Mouse (Mus musculus) cerebellum, adult 8-10 months (tissue): ENCODE data around the gene Mtx1.
"Not testable (repeated sequence)": the region's sequence is repeated elsewhere in the genome, so short reads cannot be mapped to it uniquely, and the experiment has no call there.

Source experiments
- DNase-seq: peaks from one replicate; pipeline ENCODE4 v3.0.0; 2022

Gene Mtx1

DNA sequence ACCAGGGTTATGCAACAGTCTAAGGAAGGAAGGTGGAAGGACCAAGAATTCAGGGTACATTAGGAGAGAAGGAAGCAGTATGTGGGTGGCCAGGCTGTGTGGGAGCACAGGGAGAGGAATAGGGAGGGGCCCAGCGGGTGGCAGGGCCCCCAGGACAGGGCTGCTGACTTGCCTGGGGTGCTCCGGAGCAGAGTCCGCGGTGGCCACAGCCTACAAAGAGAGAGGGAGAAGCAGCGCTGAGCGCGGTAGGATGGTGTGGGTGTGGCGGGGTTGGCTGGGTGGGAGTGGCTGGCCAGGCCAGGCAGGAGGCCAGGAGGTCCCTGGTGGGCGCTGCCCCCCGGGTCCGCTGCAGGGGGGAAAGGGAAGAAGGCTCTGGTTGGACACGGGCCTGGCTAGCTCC is 11.6 kb upstream of the Mtx1 start:
- DNase-seq = no peak

GRCm38 (mm10) chr3:89237682-89238081 is 10.8 kb upstream of the Mtx1 start:
- no peak for DNase-seq

DNA sequence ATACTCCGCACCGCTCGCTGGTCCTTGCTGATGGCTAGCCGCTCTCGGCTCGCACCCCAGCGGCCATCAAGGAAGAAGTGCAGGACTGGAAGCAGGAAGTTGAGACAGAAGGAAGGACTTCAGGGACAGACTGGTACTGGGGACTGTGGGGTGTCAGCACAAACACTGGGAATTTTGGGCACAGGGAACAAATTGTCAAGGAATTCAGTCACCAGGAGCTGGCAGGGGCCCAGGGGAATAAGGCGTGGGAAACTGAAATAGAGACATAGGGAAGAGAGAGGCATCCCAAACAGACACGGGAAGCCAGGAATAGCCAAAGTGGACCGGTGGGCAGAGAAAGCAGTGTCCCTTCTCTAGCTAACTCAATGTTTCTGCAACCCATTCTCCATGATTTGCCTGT is 9.6 kb upstream of the Mtx1 start:
- no peak for DNase-seq

DNA sequence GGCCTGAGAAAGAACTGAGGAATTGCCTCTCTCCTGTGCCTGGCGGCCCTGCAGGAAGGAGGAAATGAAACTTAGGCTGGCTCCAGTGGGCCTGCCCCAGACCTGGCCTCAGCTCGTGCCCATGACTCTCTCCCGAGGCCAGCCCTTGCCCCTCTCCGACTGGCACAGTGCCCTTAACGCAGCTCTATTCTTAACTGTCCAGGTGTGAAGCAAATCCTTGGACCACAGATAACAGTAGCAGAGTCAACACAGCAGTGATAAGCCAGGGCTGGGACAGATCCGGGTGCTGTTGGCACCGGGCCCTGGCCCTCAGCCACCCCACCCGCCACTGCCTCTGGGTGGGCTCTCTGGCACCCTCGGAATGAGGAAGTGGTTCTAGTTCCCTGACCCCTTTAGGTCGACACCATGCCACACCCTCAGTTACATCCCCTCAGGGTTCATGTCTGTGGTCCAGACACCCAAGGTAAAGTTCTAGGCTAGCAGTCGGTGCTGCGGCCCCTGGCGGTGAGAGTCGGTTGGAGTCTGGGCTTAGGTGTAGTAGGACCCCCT is 6.7 kb upstream of the Mtx1 start:
- DNase-seq = no peak

DNA sequence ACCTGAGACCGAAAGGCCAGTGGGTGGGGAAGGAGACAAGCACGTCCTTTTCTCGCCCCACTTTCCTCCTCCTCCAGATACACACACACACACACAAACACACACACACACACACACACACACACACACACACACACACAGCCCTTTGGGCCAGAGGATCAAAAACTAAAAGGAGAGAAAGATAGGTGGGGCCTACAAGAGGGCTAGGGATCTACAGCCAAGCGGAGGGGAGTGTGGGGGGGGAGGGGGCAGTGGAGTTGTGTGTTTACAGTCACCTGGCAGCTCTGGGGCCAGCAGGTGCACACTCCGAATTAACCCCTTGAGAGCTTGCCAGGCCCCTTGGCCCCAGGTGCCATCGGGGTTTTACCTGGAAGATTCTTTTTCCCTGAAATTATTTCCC is 5.7 kb upstream of the Mtx1 start:
- DNase-seq = no peak

- no peak for DNase-seq
Observed at GRCm38 (mm10) chr3:89231772-89232275, 4.9 kb upstream of the Mtx1 start.

DNA sequence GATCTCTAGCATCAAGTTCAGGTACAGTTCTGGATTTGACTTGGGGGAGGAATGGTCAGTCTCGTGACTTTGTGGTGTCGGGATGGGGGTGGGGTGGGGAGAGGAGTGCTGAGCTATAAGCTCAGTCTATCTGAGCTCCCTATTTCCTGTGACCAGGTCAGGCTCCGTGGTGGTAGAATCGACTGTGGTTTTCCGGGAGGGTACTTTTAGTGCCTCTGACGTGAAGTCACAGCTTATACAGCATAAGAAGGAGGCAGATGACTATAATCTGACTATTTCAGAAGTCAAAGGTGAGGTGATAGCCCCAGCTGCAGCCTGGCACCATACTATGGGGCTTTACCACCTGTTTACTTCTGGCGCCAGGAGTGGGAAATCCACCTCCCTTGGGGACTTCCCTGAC is 4.5 kb upstream of the Mtx1 start:
- no peak for DNase-seq

DNA sequence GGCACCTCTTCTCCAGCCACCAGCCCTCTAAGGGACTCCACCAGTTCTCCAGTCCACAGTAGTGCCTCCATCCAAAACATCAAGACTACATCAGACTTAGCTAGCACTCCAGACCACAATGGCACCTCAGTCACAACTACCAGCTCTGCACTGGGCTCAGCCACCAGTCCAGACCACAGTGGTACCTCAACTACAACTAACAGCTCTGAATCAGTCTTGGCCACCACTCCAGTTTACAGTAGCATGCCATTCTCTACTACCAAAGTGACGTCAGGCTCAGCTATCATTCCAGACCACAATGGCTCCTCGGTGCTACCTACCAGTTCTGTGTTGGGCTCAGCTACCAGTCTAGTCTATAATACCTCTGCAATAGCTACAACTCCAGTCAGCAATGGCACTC is 3.7 kb upstream of the Mtx1 start:
- DNase-seq = no peak

GRCm38 (mm10) chr3:89229276-89229675 is 2.4 kb upstream of the Mtx1 start:
- no peak for DNase-seq

GRCm38 (mm10) chr3:89228836-89229235 is 1.9 kb upstream of the Mtx1 start, which contains the start of gene Muc1:
Gene Muc1 (plus strand): TSS chr3:89229057.
- no peak for DNase-seq

DNA sequence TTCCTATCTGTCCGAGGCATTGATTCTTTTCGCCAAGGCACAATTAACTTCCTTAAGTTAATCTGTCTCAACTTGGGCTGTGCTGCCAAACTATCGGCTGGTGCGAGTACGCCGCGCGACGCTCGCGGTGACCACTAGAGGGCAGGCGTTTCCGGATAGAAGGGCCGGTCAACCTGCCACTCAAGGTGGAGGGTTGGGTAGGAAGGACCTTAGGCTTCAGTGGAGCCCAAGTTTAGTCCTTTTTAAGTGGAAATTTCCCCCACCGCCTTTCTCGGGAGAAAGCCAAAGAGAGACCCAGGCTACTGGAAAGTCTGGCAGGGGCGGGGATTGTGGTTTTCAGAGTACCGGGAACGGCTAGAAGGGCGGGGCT is 1.3 kb upstream of the Mtx1 start:
- DNase-seq = peak; percentile 86

DNA sequence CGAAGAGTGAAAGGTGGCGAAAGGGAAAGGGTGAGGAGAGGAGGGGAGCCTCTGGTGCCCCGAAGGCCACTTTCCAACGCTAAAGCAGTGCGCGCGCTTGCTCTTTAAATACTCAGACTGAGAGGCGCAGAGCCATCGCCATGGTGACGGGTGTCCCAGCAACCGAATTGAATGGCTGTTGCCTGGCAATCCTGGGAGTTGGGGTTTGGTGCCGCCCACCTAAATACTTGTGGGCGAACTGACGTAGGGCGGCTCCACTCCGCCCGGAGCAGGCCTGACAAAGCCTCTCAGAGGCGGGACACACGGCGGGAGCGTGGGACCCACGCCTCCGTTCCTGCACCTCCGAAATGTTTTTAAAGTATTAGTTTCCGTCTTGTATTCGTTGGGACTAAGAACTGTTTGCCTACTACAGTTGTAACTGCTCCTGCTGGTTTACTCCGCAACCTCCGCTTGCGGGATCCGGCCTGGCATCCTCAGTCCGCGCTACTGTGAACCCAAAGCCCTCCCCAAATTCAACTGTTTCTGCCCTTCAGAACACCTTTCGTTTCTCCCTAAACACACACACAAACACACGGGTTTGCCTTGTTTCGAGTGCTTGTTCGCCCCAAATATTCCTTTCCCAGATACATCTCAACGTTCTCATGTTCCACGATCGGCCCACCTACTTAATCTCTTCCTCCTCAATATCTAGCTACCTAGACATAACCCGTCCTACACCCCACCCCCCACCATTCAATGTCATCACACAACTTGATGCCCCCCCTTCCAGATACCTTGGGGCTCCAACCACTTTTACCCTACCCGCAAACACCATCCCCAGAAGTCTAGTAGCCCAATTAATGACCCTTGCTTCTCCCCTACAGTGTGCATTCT is 655 bp upstream of the Mtx1 start:
- DNase-seq = no peak

- no peak for DNase-seq
Observed at GRCm38 (mm10) chr3:89226361-89226760, 527 bp downstream of the Mtx1 start.

- DNase-seq = no peak
Observed at GRCm38 (mm10) chr3:89225918-89226317, 970 bp downstream of the Mtx1 start.

- DNase-seq = no peak
Observed at GRCm38 (mm10) chr3:89225321-89225815, 1.5 kb downstream of the Mtx1 start.

DNA sequence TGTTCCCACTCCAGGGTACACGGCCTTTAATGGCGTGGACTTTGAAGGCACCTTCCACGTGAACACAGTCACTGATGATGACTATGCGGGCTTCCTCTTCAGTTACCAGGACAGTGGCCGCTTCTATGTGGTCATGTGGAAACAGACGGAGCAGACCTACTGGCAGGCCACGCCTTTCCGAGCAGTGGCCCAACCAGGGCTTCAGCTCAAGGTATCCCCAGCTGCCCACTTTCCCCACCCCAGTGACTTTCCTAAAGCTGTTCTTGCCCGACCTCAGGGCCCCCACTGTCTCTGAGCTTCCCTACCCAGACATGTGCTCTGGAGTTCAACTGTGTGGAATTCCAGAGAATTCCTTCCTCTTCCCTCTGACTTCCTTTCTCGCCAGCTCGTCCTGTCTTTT is 2.1 kb downstream of the Mtx1 start:
- no peak for DNase-seq

DNA sequence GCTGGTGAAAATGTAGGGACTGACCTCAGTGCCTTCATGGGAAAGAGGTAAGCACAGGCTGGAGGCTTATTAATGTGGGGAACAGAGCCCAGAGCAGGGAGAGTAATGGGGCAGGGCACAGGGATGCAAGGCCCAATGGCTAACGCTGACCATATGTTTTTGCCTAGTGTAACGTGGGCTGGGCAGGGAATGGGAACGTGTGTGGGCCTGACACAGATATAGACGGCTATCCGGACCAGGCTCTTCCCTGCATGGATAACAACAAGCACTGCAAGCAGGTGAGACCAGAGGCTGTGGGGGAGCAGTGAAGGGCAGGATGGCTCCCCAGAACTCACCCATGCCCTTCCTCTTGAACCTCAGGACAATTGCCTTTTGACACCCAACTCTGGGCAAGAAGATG is 5.7 kb downstream of the Mtx1 start:
- no peak for DNase-seq

- no peak for DNase-seq
Observed at GRCm38 (mm10) chr3:89219546-89219945, 7.3 kb downstream of the Mtx1 start.

DNA sequence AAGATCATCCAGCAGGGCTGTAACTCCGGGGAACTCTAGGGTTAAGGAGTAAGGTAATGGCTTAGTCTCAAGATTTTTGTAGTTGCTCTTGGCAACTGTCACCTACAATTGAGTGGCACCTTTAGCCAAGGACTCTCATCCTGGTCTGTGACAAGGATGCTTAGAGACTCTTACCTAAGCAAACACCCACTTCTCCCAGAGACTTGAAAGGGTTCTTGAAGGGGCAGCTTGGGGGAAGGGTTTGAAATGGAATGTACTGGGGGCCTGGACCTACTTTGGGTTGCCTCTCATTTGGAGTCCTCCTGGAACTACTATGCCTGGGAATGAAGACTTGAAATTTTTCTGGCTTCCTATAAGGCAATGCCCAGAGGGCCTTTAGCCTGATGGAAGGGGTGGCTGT is 8.6 kb downstream of the Mtx1 start:
- DNase-seq = no peak

GRCm38 (mm10) chr3:89216407-89216806 is 10.5 kb downstream of the Mtx1 start:
- not testable (repeated sequence) for DNase-seq

- peak; percentile 84 for DNase-seq
Observed at GRCm38 (mm10) chr3:89215853-89216252, 11.0 kb downstream of the Mtx1 start.

DNA sequence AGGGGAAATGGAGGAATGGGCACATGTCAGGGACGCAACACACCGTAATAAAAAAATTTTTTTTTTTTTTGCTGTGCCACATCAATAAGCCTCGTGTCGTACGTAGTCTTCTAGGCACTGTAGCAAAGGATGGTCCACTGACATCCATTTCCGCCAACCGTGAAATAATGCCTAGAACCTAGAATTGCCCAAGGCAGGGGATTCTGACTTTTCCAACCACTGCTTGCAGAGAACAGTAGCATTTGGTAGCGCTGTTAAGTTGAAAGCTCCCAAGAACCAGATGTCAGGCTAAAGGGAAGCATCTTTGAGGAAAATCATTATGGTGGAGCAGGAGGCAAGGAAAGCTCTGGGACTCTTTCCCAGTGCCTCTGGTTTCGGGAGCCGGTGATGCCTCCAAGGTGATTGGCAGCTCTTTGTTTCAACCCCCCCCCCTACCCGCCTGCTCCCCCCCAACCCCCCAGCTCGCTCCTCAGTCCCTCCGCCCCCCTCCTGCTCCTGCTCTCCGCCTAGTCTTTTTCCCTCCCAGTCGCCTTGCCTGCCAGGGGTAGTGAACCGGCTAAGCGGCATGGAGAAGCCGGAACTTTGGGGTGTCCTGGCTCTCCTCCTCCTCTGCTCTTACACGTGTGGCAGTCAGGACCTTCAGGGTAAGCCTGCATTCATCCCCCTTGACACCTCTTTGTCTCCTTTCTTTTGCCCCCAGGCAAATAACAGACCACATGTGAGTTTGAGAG is 12.0 kb downstream of the Mtx1 start, which contains the start of gene Thbs3:
Gene Thbs3 (plus strand): TSS at position 500 of the 731 bp plus-strand sequence.
- no peak for DNase-seq

DNA sequence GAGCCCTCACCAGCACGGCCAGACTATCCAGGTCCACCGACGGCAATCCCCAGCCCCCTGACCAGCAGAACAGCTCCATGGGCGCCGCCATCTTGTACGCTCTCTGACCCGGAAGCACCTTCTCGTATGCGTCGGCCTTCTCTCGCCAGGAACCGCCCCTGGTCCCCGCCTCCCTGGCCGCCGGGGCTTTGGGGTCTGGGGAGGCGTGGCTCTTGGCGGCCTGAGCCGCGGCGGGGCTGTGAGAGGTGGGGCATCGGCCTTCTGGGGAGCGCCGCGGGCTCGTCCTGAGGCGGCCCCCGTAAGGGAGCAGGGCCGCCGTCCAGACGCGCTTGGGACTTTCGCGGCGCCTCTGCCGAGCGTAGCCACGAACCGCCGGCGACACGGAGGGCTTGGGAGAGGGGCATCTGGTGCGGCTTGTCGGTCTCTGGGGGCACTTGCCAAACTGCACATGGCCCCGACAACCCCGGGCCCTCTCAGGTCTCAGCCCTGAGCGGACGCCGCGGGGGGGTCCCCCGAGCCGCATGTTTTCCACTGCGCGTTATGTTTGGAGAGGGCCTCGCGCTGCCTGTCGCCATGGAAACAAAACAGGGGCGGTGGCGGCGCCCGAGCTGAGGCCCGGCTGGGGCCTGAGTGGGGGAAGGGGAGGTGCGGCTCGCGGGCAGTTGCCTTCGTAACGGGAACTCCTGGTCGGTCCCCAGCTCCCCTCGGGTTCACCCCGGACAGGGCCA is 12.9 kb downstream of the Mtx1 start:
- peak; percentile 86 for DNase-seq
